ENCODE assay signal across 8 mouse cellular contexts in the genomic region with DNA sequence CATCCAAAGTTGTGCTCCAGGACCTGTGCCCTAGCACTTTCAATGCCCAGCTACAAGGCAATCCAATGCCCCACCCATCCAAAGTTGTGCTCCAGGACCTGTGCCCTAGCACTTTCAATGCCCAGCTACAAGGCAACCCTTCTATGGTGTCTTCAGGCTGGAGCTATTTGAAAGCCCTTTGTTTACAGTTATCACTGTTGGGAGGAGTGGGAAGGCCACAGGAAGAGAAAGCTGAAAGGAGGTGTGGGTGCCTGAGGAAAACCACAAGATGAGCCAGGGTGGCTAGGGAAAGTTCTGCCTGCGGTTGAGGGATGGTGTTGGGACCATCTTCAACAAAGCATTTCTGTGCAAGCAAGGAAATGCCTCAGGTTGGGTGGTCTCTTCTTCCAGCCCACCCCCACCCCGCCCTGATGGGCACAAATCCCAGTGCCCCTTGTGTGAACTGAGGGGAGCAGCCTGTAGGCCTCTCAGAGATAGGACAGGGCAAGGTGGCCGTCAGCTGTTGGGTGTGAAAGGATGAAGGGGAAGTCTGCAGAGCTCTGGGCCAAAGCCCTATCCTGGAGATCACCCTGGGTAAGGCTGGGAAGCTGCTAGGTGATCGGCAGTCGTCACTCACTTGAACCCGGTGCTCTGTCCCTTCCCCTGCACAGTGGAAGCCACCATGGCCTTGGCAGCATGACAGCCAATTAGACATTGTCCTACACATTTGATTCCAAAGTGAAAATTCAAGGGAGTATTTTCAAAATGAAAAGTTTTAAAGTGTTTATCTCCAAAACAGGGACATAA. TPM values are rescaled to one million over a fixed set of nuclear protein-coding genes. Genes with fewer than 3 reads are reported as not detected.
DNase-seq lines count a peak whose midpoint lies in the region; ATAC-seq and TF ChIP-seq lines count a peak whose summit lies in the region.

No protein-coding gene starts in this region.

- H3K4me3 ChIP-seq in lung, embryonic 16.5 days (ENCODE audit: low read length), result peak overlapping the region; percentile 94
- peak overlapping the region; percentile 76 for H3K4me3 ChIP-seq in embryonic fibroblast, embryonic 13.5 days (ENCODE audit: insufficient read depth, low read length)
- no peak overlapping the region; the same call in 1 of the 2 replicates for H3K4me3 ChIP-seq in limb, embryonic 11.5 days (ENCODE audit: low read depth, low read length)
- peak overlapping the region; percentile 80; the same call in 1 of the 2 replicates for H3K4me3 ChIP-seq in stomach, embryonic 14.5 days (ENCODE audit: low read depth, low read length)

- TF ChIP-seq CTCF in embryonic fibroblast, embryonic 13.5 days (IDR thresholded peaks at IDR 0.05; ENCODE audit: borderline replicate concordance, insufficient read depth, low read length), result no peak

- no peak for ATAC-seq in lung, embryonic 16.5 days (ENCODE audit: low read depth)
- ATAC-seq in limb, embryonic 11.5 days (ENCODE audit: insufficient number of reproducible peaks, low FRiP score, low TSS enrichment, low read depth), result no peak
- ATAC-seq in stomach, embryonic 14.5 days (ENCODE audit: insufficient number of reproducible peaks, insufficient read depth, low FRiP score, low read depth), result no peak

- no peak overlapping the region for H3K9ac ChIP-seq in lung, embryonic 16.5 days (ENCODE audit: low read length)
- H3K9ac ChIP-seq in limb, embryonic 11.5 days (ENCODE audit: low read length), result no peak overlapping the region
- no peak overlapping the region for H3K9ac ChIP-seq in stomach, embryonic 14.5 days (replicated peaks; ENCODE audit: low read depth, low read length)

- H3K4me1 ChIP-seq in lung, embryonic 16.5 days (replicated peaks; ENCODE audit: control insufficient read depth, insufficient read depth, low read length), result peaks cover 13% of the 10 kb centered on the region
- no peaks in the 10 kb centered on the region for H3K4me1 ChIP-seq in embryonic fibroblast, embryonic 13.5 days (ENCODE audit: control insufficient read depth, insufficient read depth, low read length)
- H3K4me1 ChIP-seq in limb, embryonic 11.5 days (ENCODE audit: control insufficient read depth, insufficient read depth, low read length), result peaks cover 6% of the 10 kb centered on the region; the same call in 1 of the 2 replicates
- H3K4me1 ChIP-seq in stomach, embryonic 14.5 days (ENCODE audit: control insufficient read depth, insufficient read depth, low read length), result peaks cover 11% of the 10 kb centered on the region; the same call in 1 of the 2 replicates

- WGBS in lung, embryonic 16.5 days, result 70% methylated on average over 6 of the region's 6 CpGs
- WGBS in limb, embryonic 11.5 days, result 91% methylated on average over 6 of the region's 6 CpGs
- 84% methylated on average over 6 of the region's 6 CpGs for WGBS in stomach, embryonic 14.5 days

- no peaks in the 10 kb centered on the region for H3K27me3 ChIP-seq in lung, embryonic 16.5 days (ENCODE audit: control insufficient read depth, insufficient read depth, low read depth, low read length)
- H3K27me3 ChIP-seq in limb, embryonic 11.5 days (ENCODE audit: control insufficient read depth, insufficient read depth, low read length), result no peaks in the 10 kb centered on the region
- H3K27me3 ChIP-seq in stomach, embryonic 14.5 days (ENCODE audit: control insufficient read depth, insufficient read depth, low read length), result no peaks in the 10 kb centered on the region

- H3K4me2 ChIP-seq in lung, embryonic 16.5 days (ENCODE audit: low read depth, low read length), result peak overlapping the region; percentile 79; the same call in 1 of the 2 replicates
- peak overlapping the region; percentile 77; the same call in 1 of the 2 replicates for H3K4me2 ChIP-seq in limb, embryonic 11.5 days (ENCODE audit: low read depth, severe bottlenecking)
- H3K4me2 ChIP-seq in stomach, embryonic 14.5 days (replicated peaks; ENCODE audit: low read depth, low read length), result peak overlapping the region; percentile 70

- H3K27ac ChIP-seq in lung, embryonic 16.5 days (ENCODE audit: low read length), result no peak overlapping the region
- H3K27ac ChIP-seq in embryonic fibroblast, embryonic 13.5 days (ENCODE audit: insufficient read depth, low read length), result no peak overlapping the region
- H3K27ac ChIP-seq in limb, embryonic 11.5 days (replicated peaks; ENCODE audit: low read depth, low read length), result no peak overlapping the region
- no peak overlapping the region for H3K27ac ChIP-seq in stomach, embryonic 14.5 days (ENCODE audit: low read length)

- H3K36me3 ChIP-seq in lung, embryonic 16.5 days (ENCODE audit: control insufficient read depth, insufficient read depth, low read length), result no peaks in the 10 kb centered on the region
- H3K36me3 ChIP-seq in limb, embryonic 11.5 days (ENCODE audit: control insufficient read depth, insufficient read depth, low read length), result no peaks in the 10 kb centered on the region
- H3K36me3 ChIP-seq in stomach, embryonic 14.5 days (ENCODE audit: control insufficient read depth, insufficient read depth, low read length), result no peaks in the 10 kb centered on the region

- no peak for DNase-seq in lung, adult 18-20 months
- no peak for DNase-seq in limb, embryonic 11.5 days (ENCODE audit: low spot score)
- no peak for DNase-seq in frontal cortex, postnatal 10 days (ENCODE audit: low spot score in 2 of 2)
- DNase-seq in kidney, postnatal 36 days, result no peak
- no peak for DNase-seq in kidney, adult 18-20 months

- no peaks in the 10 kb centered on the region for H3K9me3 ChIP-seq in lung, embryonic 16.5 days (ENCODE audit: control insufficient read depth, low read length)
- H3K9me3 ChIP-seq in limb, embryonic 11.5 days (ENCODE audit: control insufficient read depth, low read length), result no peaks in the 10 kb centered on the region
- no peaks in the 10 kb centered on the region for H3K9me3 ChIP-seq in stomach, embryonic 14.5 days (ENCODE audit: control insufficient read depth, low read depth, low read length)

- no peak for TF ChIP-seq POLR2A in embryonic fibroblast, embryonic 13.5 days (IDR thresholded peaks at IDR 0.05; ENCODE audit: low read depth, low read length)

RNA-seq across cellular contexts. Expression of gene Kctd21, which starts 1.2 kb away (rescaled TPM):
- polyA plus RNA-seq in lung, embryonic 16.5 days (2015; fragmentation: Nextera tagmentation; extraction: Ambion mirVana), result 5.5 and 5.8 TPM in 2 replicates
- polyA plus RNA-seq in embryonic fibroblast, embryonic 13.5 days (2011; ENCODE audit: insufficient read length, low read depth, missing spikeins), result 3.9 and 4.8 TPM in 2 replicates
- polyA plus RNA-seq in limb, embryonic 11.5 days (2014; fragmentation: Nextera tagmentation; extraction: Ambion mirVana), result 3.6 and 4.3 TPM in 2 replicates
- 5.8 and 6.6 TPM in 2 replicates for polyA plus RNA-seq in stomach, embryonic 14.5 days (2014; fragmentation: Nextera tagmentation; extraction: Ambion mirVana)

RNA-seq across cellular contexts. Expression of gene Usp35, which starts 1.5 kb away (rescaled TPM):
- 1.2 and 1.4 TPM in 2 replicates for polyA plus RNA-seq in lung, embryonic 16.5 days (2015; fragmentation: Nextera tagmentation; extraction: Ambion mirVana)
- 5.0 and 5.4 TPM in 2 replicates for polyA plus RNA-seq in embryonic fibroblast, embryonic 13.5 days (2011; ENCODE audit: insufficient read length, low read depth, missing spikeins)
- polyA plus RNA-seq in limb, embryonic 11.5 days (2014; fragmentation: Nextera tagmentation; extraction: Ambion mirVana), result 2.4 and 2.5 TPM in 2 replicates
- polyA plus RNA-seq in stomach, embryonic 14.5 days (2014; fragmentation: Nextera tagmentation; extraction: Ambion mirVana), result 3.4 and 3.6 TPM in 2 replicates

RNA-seq across cellular contexts. Expression of gene Alg8, which starts 38.1 kb away (rescaled TPM):
- polyA plus RNA-seq in lung, embryonic 16.5 days (2015; fragmentation: Nextera tagmentation; extraction: Ambion mirVana), result 42.4 and 44.3 TPM in 2 replicates
- 48.7 and 62.1 TPM in 2 replicates for polyA plus RNA-seq in embryonic fibroblast, embryonic 13.5 days (2011; ENCODE audit: insufficient read length, low read depth, missing spikeins)
- 38.6 and 45.3 TPM in 2 replicates for polyA plus RNA-seq in limb, embryonic 11.5 days (2014; fragmentation: Nextera tagmentation; extraction: Ambion mirVana)
- 38.3 and 40.5 TPM in 2 replicates for polyA plus RNA-seq in stomach, embryonic 14.5 days (2014; fragmentation: Nextera tagmentation; extraction: Ambion mirVana)
